Mouse (Mus musculus) erythroblast, embryonic 14.5 days (primary cell): ENCODE results near the gene Fabp2.

Experiments
- GATA1 ChIP-seq: IDR thresholded peaks from 2 replicates; pipeline ENCODE4 v1.6.1; 2012; ENCODE audit warnings: low read length, inconsistent platforms, mixed read lengths
- TAL1 ChIP-seq: IDR thresholded peaks from 3 replicates; pipeline ENCODE4 v1.6.1; 2012; ENCODE audit warnings: low read length, inconsistent platforms, mixed read lengths

DNA sequence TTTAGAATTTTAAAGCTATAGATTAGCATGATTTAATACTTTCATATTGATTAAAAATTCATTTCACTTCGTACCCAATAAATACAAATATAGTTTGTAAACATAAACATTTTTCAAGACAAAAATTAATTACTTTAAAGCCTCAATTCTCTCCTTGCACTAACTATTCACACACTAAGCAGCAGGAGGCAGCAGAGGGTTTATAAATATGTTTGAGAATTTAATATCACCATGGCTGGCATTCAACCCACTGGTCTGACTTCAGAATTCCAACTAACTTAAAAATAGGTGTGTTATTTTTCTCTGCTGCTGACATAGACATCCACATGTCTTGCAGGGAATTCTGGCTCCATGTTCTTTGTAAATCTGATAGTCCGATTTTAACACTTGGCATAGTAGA is 44.3 kb downstream of the Fabp2 start:
- TF ChIP-seq GATA1, result no peak
- no peak for TF ChIP-seq TAL1
